Mouse (Mus musculus): Measurements from ENCODE around the gene Foxp1. TPM values are rescaled to one million over a fixed set of nuclear protein-coding genes. Genes with fewer than 3 reads are reported as not detected.

Gene Foxp1
- polyA plus RNA-seq, 1 experiment from 2014 or later, result 110 TPM

DNA sequence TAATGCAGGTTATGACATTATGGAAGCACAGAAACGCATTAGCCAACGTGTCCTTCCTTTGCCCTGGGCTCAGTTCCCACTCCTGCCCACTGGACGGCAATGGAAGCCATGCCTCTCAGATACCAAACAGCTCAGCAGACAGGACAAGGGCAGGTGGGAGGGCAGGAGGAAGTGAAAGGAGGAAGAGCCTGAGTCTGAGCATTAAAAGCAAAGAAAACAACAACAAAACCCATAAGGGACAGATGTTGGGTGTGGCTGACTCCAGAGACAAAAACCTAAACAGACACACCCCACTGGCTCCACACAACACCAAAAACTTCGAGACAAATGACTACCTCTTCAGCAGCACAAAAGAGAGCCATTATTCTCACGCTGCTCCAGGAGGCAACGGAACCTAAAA lies 515.0 kb downstream of the Foxp1 start:
- Histone ChIP-seq H3K27ac (ENCODE audit: low read depth, low read length) (no peak overlapping the region), H3K4me1 (ENCODE audit: control insufficient read depth, insufficient read depth, low read length) (peaks cover 6% of the 10 kb centered on the region), H3K4me2 (no peak overlapping the region), H3K9ac (ENCODE audit: low read depth, low read length) (no peak overlapping the region), H3K4me3 (ENCODE audit: low read depth, low read length) (no peak overlapping the region), H3K27me3 (ENCODE audit: control insufficient read depth, insufficient read depth, low read length) (no peaks in the 10 kb centered on the region), H3K36me3 (ENCODE audit: control insufficient read depth, insufficient read depth, low read length) (peaks cover 30% of the 10 kb centered on the region), H3K9me3 (replicated peaks; ENCODE audit: control insufficient read depth, low read length) (0 out of 2 replicates have a peak, but pooled peaks cover 4% of the 10 kb centered on the region)
- WGBS (ENCODE audit: insufficient replicate concordance), result 76% methylated on average over 6 of the region's 6 CpGs
- no peak for ATAC-seq (replicated peaks; ENCODE audit: insufficient number of reproducible peaks, low FRiP score, low TSS enrichment)

DNA sequence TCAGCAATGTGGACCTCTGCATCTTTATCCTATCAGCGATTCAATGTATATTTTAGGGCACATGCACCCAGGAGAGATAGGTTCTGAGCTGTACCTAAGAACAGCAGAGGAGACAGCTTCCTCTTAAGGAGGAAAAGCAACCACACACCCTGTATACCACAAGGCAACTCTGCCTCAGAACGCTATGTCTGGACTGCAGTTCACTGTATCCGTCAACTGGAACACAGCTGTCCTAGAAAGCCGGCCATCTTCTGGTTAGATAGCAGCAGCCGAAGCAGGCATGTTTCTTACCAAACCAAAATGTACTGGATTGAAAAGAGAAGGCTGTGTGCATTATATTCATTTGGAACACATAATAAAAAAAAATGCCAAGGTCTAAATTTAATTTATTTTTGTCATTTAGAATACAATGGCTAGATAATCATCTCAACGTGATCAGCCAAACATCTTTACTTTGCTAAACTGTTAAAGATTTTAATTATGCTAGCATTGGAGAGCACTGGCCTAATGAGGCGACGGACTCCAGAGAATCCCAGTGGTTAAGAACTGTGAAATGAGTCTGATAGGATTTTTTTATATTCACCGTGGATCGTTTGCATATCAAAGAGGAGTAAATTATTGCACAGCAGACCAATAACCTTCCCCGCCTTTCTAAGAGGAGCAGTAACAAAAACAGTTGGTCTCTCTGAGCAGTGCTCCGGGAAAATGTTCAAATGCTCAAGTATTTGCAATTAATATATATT lies 518.1 kb downstream of the Foxp1 start:
- H3K9ac ChIP-seq (ENCODE audit: low read depth, low read length), result no peak overlapping the region
- WGBS (ENCODE audit: insufficient replicate concordance), result 84% methylated on average over 12 of the region's 12 CpGs
- no peak overlapping the region for H3K4me3 ChIP-seq (ENCODE audit: low read depth, low read length)
- no peak overlapping the region for H3K27ac ChIP-seq (ENCODE audit: low read depth, low read length)
- peaks cover 24% of the 10 kb centered on the region for H3K36me3 ChIP-seq (ENCODE audit: control insufficient read depth, insufficient read depth, low read length)
- ATAC-seq (replicated peaks; ENCODE audit: insufficient number of reproducible peaks, low FRiP score, low TSS enrichment), result no peak
- H3K4me2 ChIP-seq, result no peak overlapping the region
- H3K27me3 ChIP-seq (ENCODE audit: control insufficient read depth, insufficient read depth, low read length), result no peaks in the 10 kb centered on the region
- H3K9me3 ChIP-seq (replicated peaks; ENCODE audit: control insufficient read depth, low read length), result 0 out of 2 replicates have a peak, but pooled peaks cover 4% of the 10 kb centered on the region
- H3K4me1 ChIP-seq (ENCODE audit: control insufficient read depth, insufficient read depth, low read length), result 0 out of 2 replicates have a peak, but pooled peaks cover 11% of the 10 kb centered on the region

DNA sequence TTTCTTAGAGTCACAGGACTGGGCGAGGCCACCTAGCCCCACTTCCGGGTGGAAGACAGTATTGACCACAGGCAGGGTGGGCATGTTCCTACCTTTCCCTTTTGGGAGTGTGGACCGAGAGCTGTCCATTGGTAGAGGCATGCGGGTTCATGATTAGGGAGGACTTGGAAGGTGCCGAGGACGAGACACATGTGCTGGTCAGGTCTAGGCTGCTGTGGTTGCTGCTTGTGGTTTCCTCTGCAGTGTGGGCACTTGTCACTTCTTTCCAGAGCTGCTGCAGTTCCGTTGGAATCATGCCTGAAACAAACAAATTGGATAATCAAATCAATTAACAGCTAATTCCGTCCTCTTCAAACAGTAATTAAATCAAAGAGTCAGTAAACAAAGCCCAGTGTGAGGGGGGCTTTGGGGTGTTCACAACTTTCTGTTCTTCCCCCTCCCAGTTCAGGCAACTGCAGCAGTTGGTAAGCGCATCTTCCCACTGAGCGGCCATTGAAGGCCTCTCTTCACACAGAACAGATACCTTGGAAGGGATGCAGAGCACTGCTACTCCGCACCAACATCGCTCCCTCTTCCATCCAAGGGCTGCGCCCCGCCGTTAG lies 519.3 kb downstream of the Foxp1 start:
- Histone ChIP-seq H3K9me3 (replicated peaks; ENCODE audit: control insufficient read depth, low read length) (no peaks in the 10 kb centered on the region), H3K36me3 (ENCODE audit: control insufficient read depth, insufficient read depth, low read length) (peaks cover 14% of the 10 kb centered on the region), H3K9ac (ENCODE audit: low read depth, low read length) (no peak overlapping the region), H3K27me3 (ENCODE audit: control insufficient read depth, insufficient read depth, low read length) (no peaks in the 10 kb centered on the region), H3K4me1 (ENCODE audit: control insufficient read depth, insufficient read depth, low read length) (0 out of 2 replicates have a peak, but pooled peaks cover 11% of the 10 kb centered on the region), H3K4me2 (no peak overlapping the region), H3K4me3 (ENCODE audit: low read depth, low read length) (no peak overlapping the region), H3K27ac (ENCODE audit: low read depth, low read length) (no peak overlapping the region)
- no peak for ATAC-seq (replicated peaks; ENCODE audit: insufficient number of reproducible peaks, low FRiP score, low TSS enrichment)
- 81% methylated on average over 15 of the region's 15 CpGs for WGBS (ENCODE audit: insufficient replicate concordance)

DNA sequence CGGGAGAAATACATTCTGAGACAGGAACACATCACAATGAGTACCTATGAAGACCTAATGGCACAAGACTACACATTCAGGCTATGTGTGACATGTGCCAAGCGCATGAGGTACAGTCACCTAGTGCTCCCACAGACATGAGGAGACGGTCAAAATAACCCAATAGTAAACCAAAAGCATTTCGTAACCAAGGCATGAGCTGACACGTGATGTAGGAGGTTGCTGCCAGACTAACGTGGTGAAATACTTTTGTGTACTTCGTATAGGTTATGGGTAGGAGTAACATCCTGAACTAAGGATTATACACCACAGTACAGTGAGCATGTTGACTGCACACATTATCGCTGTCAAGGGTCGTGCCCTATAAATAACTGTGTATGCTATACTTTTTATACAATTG lies 520.9 kb downstream of the Foxp1 start:
- 91% methylated on average over 9 of the region's 9 CpGs for WGBS (ENCODE audit: insufficient replicate concordance)
- 0 out of 2 replicates have a peak, but pooled peaks cover 12% of the 10 kb centered on the region for H3K4me1 ChIP-seq (ENCODE audit: control insufficient read depth, insufficient read depth, low read length)
- H3K27me3 ChIP-seq (ENCODE audit: control insufficient read depth, insufficient read depth, low read length), result no peaks in the 10 kb centered on the region
- no peak overlapping the region for H3K4me2 ChIP-seq
- H3K9me3 ChIP-seq (replicated peaks; ENCODE audit: control insufficient read depth, low read length), result no peaks in the 10 kb centered on the region
- no peak overlapping the region for H3K27ac ChIP-seq (ENCODE audit: low read depth, low read length)
- no peak for ATAC-seq (replicated peaks; ENCODE audit: insufficient number of reproducible peaks, low FRiP score, low TSS enrichment)
- no peak overlapping the region for H3K4me3 ChIP-seq (ENCODE audit: low read depth, low read length)
- peaks cover 8% of the 10 kb centered on the region for H3K36me3 ChIP-seq (ENCODE audit: control insufficient read depth, insufficient read depth, low read length)
- H3K9ac ChIP-seq (ENCODE audit: low read depth, low read length), result no peak overlapping the region

DNA sequence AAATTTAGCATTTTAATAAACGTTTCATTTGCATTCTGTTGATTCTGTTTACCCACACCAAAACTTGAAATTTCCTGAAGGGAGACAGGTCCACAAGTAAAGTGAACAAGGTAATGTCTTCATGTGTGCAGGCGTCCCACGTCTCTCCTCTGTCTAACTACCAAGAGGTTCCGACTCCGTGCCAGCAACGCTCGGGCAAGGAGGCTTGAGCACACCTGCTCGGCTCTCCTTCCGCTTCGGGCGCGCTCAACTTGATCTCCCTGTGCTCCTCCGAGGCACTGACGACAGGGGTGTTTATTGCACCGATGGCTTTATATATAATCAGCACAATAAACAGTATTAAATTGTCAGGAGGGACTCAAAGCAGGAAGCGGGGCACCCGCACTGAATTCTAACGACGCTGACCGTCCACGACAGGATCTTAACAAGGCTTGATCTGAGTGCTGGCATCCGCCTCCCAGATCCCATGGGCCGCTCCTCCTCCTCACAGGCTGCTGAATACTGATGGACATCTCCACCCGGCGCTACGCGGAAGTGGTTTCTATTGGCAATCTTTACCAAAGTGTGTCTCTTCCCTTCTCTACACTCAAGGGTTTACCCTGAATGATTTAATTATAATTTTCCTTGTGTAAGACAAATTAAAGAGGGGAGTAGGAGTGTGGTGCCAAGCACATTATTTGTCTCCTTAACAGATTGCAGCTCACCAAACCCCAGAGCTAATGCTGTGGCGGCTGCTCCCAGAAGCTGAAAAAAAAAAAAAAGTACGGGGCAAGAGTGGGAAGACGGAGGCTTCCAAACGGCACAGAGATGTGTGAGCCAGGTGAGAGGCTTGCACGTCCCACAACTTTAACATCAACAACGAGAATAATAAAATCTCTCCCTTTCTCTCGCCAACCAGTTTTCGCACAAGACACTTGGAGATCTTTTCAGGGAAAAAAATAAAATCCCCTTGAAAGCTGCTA lies 523.3 kb downstream of the Foxp1 start:
- Histone ChIP-seq H3K4me2 (no peak overlapping the region), H3K9me3 (replicated peaks; ENCODE audit: control insufficient read depth, low read length) (no peaks in the 10 kb centered on the region), H3K27ac (ENCODE audit: low read depth, low read length) (no peak overlapping the region), H3K9ac (ENCODE audit: low read depth, low read length) (no peak overlapping the region), H3K4me1 (ENCODE audit: control insufficient read depth, insufficient read depth, low read length) (peaks cover 27% of the 10 kb centered on the region), H3K27me3 (ENCODE audit: control insufficient read depth, insufficient read depth, low read length) (no peaks in the 10 kb centered on the region), H3K36me3 (ENCODE audit: control insufficient read depth, insufficient read depth, low read length) (peaks cover 8% of the 10 kb centered on the region), H3K4me3 (ENCODE audit: low read depth, low read length) (no peak overlapping the region)
- WGBS (ENCODE audit: insufficient replicate concordance), result 86% methylated on average over 35 of the region's 35 CpGs
- ATAC-seq (replicated peaks; ENCODE audit: insufficient number of reproducible peaks, low FRiP score, low TSS enrichment), result no peak

DNA sequence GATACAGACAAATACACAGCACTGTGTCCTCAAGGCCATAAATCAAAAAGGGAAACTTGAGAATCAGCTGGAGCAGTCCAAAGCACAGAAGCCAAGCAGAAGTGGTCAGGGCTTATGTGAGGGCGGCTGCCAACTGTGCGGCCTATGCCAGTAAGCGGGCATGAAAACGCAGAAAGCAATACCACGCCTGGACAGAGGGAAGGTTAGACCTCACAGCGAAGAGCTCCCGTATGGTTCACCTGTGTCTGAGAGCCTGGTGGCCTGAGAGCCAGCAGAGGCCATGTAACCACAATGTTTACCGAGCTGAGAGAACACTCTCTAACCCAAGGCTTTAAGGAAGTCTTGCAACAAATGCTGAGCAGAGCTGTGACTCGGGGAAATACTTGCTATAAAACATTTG lies 524.8 kb downstream of the Foxp1 start:
- no peak for ATAC-seq (replicated peaks; ENCODE audit: insufficient number of reproducible peaks, low FRiP score, low TSS enrichment)
- no peak overlapping the region for H3K9ac ChIP-seq (ENCODE audit: low read depth, low read length)
- no peak overlapping the region for H3K4me3 ChIP-seq (ENCODE audit: low read depth, low read length)
- no peak overlapping the region for H3K27ac ChIP-seq (ENCODE audit: low read depth, low read length)
- no peaks in the 10 kb centered on the region for H3K9me3 ChIP-seq (replicated peaks; ENCODE audit: control insufficient read depth, low read length)
- H3K36me3 ChIP-seq (ENCODE audit: control insufficient read depth, insufficient read depth, low read length), result peaks cover 4% of the 10 kb centered on the region
- H3K27me3 ChIP-seq (ENCODE audit: control insufficient read depth, insufficient read depth, low read length), result no peaks in the 10 kb centered on the region
- peaks cover 37% of the 10 kb centered on the region for H3K4me1 ChIP-seq (ENCODE audit: control insufficient read depth, insufficient read depth, low read length)
- 89% methylated on average over 9 of the region's 9 CpGs for WGBS (ENCODE audit: insufficient replicate concordance)
- no peak overlapping the region for H3K4me2 ChIP-seq

DNA sequence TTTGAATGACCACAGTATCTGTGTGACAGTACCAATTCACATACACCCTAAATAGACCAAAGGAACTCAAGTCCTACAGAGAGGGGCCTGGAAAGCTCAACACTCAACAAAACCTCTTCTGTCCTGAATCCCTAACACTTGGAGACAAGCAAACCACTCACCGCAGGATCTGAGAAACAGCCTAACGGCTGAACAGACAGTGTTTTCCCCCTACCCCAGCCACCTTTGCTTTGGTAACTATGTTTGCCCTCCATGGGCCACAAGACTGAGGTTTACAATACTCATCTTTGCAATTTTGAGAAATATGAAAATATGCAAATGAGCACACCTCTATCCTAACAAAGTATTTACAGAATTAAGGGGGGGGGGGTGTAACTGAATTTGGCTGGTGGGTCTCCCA lies 525.7 kb downstream of the Foxp1 start:
- Histone ChIP-seq H3K36me3 (ENCODE audit: control insufficient read depth, insufficient read depth, low read length) (no peaks in the 10 kb centered on the region), H3K4me2 (no peak overlapping the region), H3K27ac (ENCODE audit: low read depth, low read length) (no peak overlapping the region), H3K9ac (ENCODE audit: low read depth, low read length) (no peak overlapping the region), H3K4me1 (ENCODE audit: control insufficient read depth, insufficient read depth, low read length) (peaks cover 42% of the 10 kb centered on the region), H3K27me3 (ENCODE audit: control insufficient read depth, insufficient read depth, low read length) (no peaks in the 10 kb centered on the region), H3K9me3 (replicated peaks; ENCODE audit: control insufficient read depth, low read length) (no peaks in the 10 kb centered on the region), H3K4me3 (ENCODE audit: low read depth, low read length) (no peak overlapping the region)
- WGBS (ENCODE audit: insufficient replicate concordance), result 72% methylated on average over 2 of the region's 2 CpGs
- no peak for ATAC-seq (replicated peaks; ENCODE audit: insufficient number of reproducible peaks, low FRiP score, low TSS enrichment)

DNA sequence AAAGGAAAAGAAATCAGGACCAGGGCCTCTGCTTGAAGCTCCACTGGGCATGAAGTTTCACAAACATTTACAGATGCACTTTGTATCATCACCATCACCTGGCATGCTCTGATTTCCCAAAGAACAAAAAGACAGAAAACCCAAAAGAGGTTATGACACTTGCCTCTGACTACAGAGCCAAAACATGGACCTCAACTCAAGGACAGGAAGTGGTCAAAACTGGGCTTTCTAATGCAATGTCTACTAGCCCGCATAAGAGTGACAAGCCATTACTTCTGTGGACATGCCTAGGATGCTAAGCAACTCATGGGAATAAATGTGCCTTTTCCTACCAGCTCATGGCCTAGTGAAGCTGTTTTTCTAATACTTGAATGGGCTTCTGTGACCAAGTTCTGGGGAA lies 526.2 kb downstream of the Foxp1 start:
- no peak overlapping the region for H3K9ac ChIP-seq (ENCODE audit: low read depth, low read length)
- H3K9me3 ChIP-seq (replicated peaks; ENCODE audit: control insufficient read depth, low read length), result no peaks in the 10 kb centered on the region
- ATAC-seq (replicated peaks; ENCODE audit: insufficient number of reproducible peaks, low FRiP score, low TSS enrichment), result no peak
- no peaks in the 10 kb centered on the region for H3K36me3 ChIP-seq (ENCODE audit: control insufficient read depth, insufficient read depth, low read length)
- peaks cover 43% of the 10 kb centered on the region for H3K4me1 ChIP-seq (ENCODE audit: control insufficient read depth, insufficient read depth, low read length)
- WGBS (ENCODE audit: insufficient replicate concordance), result 82% methylated on average over 1 of the region's 1 CpGs
- no peak overlapping the region for H3K27ac ChIP-seq (ENCODE audit: low read depth, low read length)
- no peak overlapping the region for H3K4me3 ChIP-seq (ENCODE audit: low read depth, low read length)
- no peaks in the 10 kb centered on the region for H3K27me3 ChIP-seq (ENCODE audit: control insufficient read depth, insufficient read depth, low read length)
- H3K4me2 ChIP-seq, result no peak overlapping the region
